Mouse (Mus musculus) layer of hippocampus, adult 18-20 months (tissue): ENCODE measurements around the gene Gm20906. TPM values are rescaled to one million over a fixed set of nuclear protein-coding genes. Genes with fewer than 3 reads are reported as not detected.
"Not testable (repeated sequence)": the region's sequence is repeated elsewhere in the genome, so short reads cannot be mapped to it uniquely, and the experiment has no call there.

Source experiments
- DNase-seq, 2 experiments: peaks; one replicate each; pipeline ENCODE4 v3.0.0; 2022; ENCODE audit warnings: low spot score in 2 of 2
- long read RNA-seq: library from polyadenylated mRNA; stranded (forward); transcript quantifications from one replicate; pipeline ENCODE4 v2.0.0, GENCODE M21; 2021
- total RNA-seq, 2 experiments: library from RNA; stranded (reverse); gene quantifications; 2 replicates each; pipeline ENCODE4 v1.2.3; 2021

Gene Gm20906
- not detected for total RNA-seq
- long read RNA-seq, result 0 reads

DNA sequence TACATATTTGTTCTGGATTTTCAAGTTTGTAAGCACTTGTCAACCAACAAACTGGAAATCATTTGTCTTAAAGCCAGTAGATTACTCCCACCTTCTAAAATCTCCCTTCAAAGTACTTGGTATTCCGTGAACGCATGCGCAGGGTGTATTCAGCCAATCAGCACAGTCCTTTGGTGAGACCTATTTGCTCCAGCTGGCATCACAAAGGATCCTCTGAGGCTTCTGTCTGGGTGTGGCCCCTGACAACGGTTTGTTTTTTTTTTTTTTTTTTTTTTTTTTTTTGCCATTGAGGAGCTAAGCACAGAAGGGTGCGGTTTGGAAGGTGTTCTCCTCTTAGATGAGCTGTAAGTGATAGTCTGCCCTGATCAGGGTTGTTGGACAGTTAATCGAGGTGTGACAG is at the start of gene Gm20906:
Gene Gm20906, plus strand, starts transcription at position 301 of the 400 bp plus-strand sequence.
- not testable (repeated sequence) for DNase-seq
